ENCODE assay signal across 18 mouse cellular contexts in the genomic region with DNA sequence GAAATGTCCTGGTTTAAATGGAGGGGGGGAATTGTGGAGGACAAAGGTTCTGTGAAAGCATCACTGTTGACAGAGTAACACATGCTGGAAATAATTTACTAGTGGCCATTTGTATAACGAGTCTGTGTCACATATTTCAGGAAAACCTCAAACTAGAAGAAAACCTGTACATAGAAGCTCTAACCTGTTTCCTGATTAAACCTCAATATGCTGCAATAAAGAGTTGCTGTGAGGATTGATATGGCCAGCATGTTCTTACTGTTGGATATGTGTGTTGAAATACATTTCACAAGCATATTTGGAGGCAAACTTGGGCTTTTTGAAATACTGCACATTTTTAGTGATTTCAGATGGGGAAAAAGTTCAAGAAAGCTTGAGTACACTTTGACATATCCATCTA.
"Had no signal": no experiment of that assay in that cellular context is flagged by ENCODE, and none has a peak within 500 bp of the region (broad histone marks: within the 10 kb centered on the region; RNA-seq: fewer than 3 reads in every experiment).

No protein-coding gene starts in this region.

- H3K27me3 ChIP-seq: limb, embryonic 13.5 days; midbrain, embryonic 15.5 days; neural tube, embryonic 12.5 days had no signal

- H3K4me1 ChIP-seq: midbrain, embryonic 15.5 days; neural tube, embryonic 12.5 days had no signal

- H3K9ac ChIP-seq: limb, embryonic 13.5 days; liver, embryonic 14.5 days; lung, embryonic 14.5 days; midbrain, embryonic 15.5 days; neural tube, embryonic 12.5 days had no signal

- DNase-seq: kidney, adult 9 months; kidney, postnatal 4 days; left cerebral cortex, postnatal 4 days; lung, embryonic 14.5 days; lung, postnatal 14 days; retina, postnatal 1 day; right cerebral cortex, postnatal 4 days; spleen, adult 18-20 months; thymus, adult 18-20 months; thymus, postnatal 14 days had no signal

- H3K27ac ChIP-seq: kidney, postnatal 0 days; layer of hippocampus, adult 2 months; limb, embryonic 13.5 days; liver, embryonic 14.5 days; midbrain, embryonic 15.5 days; neural tube, embryonic 12.5 days had no signal

- ATAC-seq: intestine, postnatal 0 days; midbrain, embryonic 15.5 days had no signal

- H3K9me3 ChIP-seq: midbrain, embryonic 15.5 days; neural tube, embryonic 12.5 days had no signal

- H3K4me2 ChIP-seq: limb, embryonic 13.5 days; lung, embryonic 14.5 days; midbrain, embryonic 11.5 days; midbrain, embryonic 15.5 days; neural tube, embryonic 12.5 days had no signal

- H3K36me3 ChIP-seq: limb, embryonic 13.5 days; midbrain, embryonic 15.5 days; neural tube, embryonic 12.5 days had no signal

- H3K4me3 ChIP-seq: layer of hippocampus, adult 2 months; limb, embryonic 13.5 days; midbrain, embryonic 15.5 days; neural tube, embryonic 12.5 days had no signal
